Mouse (Mus musculus) lung, adult 2 months (tissue): ENCODE data around the gene Prdx2.

Source experiments
- CTCF ChIP-seq: fragments of 200-500 bp; IDR thresholded peaks from 2 replicates; pipeline ENCODE4 v1.5.1; 2011; ENCODE audit warnings: mild to moderate bottlenecking, low read length, control low read depth; ENCODE audit not compliant: insufficient read depth
- POLR2A ChIP-seq: fragments of 200-500 bp; IDR thresholded peaks from 2 replicates; pipeline ENCODE4 v1.6.1; 2011; ENCODE audit warnings: low read depth, mild to moderate bottlenecking, control low read depth, low read length, borderline replicate concordance; ENCODE audit errors: extremely low read depth

DNA sequence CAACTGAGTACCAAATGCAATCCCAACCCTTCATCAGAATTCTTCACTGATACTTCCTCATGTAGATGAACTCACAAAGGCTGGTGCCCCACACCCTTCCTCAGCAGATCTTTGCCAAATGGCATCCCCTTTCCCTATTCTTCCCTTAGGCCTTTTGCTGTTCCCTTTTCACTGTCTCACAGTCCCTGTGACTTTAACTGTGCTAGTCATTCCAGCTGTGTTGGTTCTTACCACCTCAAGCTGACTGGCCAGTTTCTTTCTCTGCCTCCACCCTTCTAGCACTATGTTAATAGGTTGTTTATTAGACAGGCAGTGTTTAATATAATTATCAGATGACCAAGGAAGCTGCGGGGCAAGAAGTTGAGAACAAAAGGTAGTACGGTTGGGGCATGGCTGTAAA, 737 bp upstream of the Prdx2 start:
- TF ChIP-seq POLR2A: no peak
- TF ChIP-seq CTCF: no peak
